Mouse (Mus musculus) cerebellum, adult 2 months (tissue): ENCODE data around the gene Eef1b2. TPM values are rescaled to one million over a fixed set of nuclear protein-coding genes. Genes with fewer than 3 reads are reported as not detected.
"Not testable (repeated sequence)": the region's sequence is repeated elsewhere in the genome, so short reads cannot be mapped to it uniquely, and the experiment has no call there.

Experiments used
- DNase-seq, 2 experiments: peaks; one replicate each; pipeline ENCODE4 v3.0.0; 2021
- H3K27ac ChIP-seq: fragments of 200-500 bp; 2 replicates; pipeline ENCODE4 v1.5.1; 2012; ENCODE audit warnings: low read length, control low read depth, inconsistent platforms; ENCODE audit not compliant: insufficient read depth
- H3K27me3 ChIP-seq: fragments of 200-500 bp; 2 replicates; pipeline ENCODE4 v1.6.1; 2012; ENCODE audit warnings: inconsistent platforms, mild to moderate bottlenecking, low read length, moderate library complexity; ENCODE audit not compliant: control insufficient read depth, insufficient read depth
- H3K4me1 ChIP-seq: fragments of 200-500 bp; 2 replicates; pipeline ENCODE4 v1.6.1; 2011; ENCODE audit warnings: low read length; ENCODE audit not compliant: control insufficient read depth, insufficient read depth
- H3K4me3 ChIP-seq: fragments of 200-500 bp; replicated peaks from 2 replicates; pipeline ENCODE3; 2011; ENCODE audit warnings: mild to moderate bottlenecking, low read depth, low read length, control low read depth; ENCODE audit not compliant: insufficient read depth
- CTCF ChIP-seq: fragments of 200-500 bp; IDR thresholded peaks from 2 replicates; pipeline ENCODE4 v1.5.1; 2011; ENCODE audit warnings: low read depth, mild to moderate bottlenecking, control low read depth, low read length, moderate library complexity, borderline replicate concordance; ENCODE audit not compliant: insufficient read depth
- POLR2A ChIP-seq: fragments of 200-500 bp; IDR thresholded peaks from 2 replicates; pipeline ENCODE4 v1.6.1; 2011; ENCODE audit warnings: low read length, control low read depth, borderline replicate concordance; ENCODE audit not compliant: insufficient read depth
- WGBS: fragments of 180-500 bp; shearing (Covaris S2); methylation state at CpG from one replicate; pipeline ENCODE4 v1.1.7; 2018; 5-methylcytosine and 5-hydroxymethylcytosine counted together
- polyA plus RNA-seq: library from polyadenylated mRNA; depleted of rRNA; stranded (reverse); fragments of >200 nt; gene quantifications from 2 replicates; pipeline ENCODE4 v1.2.3, GENCODE M21; 2012

Gene Eef1b2
- polyA plus RNA-seq, 1 experiment = 319 TPM

- no peaks in the 10 kb centered on the region for H3K4me1 ChIP-seq
- TF ChIP-seq CTCF = no peak
- no peak for TF ChIP-seq POLR2A
- H3K27ac ChIP-seq = no peak overlapping the region
- H3K4me3 ChIP-seq = no peak overlapping the region
- 93% methylated on average over 13 of the region's 13 CpGs for WGBS
- DNase-seq = no peak
- H3K27me3 ChIP-seq = no peaks in the 10 kb centered on the region
Measured at GRCm38 (mm10) chr1:63140231-63140630, 36.4 kb upstream of the Eef1b2 start.

- WGBS = 84% methylated on average over 2 of the region's 2 CpGs
- Histone ChIP-seq H3K27ac (no peak overlapping the region), H3K4me1 (no peaks in the 10 kb centered on the region; the same call in 1 of the 2 replicates), H3K4me3 (no peak overlapping the region), H3K27me3 (no peaks in the 10 kb centered on the region)
- DNase-seq = no peak
- TF ChIP-seq POLR2A = no peak
Measured at GRCm38 (mm10) chr1:63168638-63169037, 8.0 kb upstream of the Eef1b2 start.

DNA sequence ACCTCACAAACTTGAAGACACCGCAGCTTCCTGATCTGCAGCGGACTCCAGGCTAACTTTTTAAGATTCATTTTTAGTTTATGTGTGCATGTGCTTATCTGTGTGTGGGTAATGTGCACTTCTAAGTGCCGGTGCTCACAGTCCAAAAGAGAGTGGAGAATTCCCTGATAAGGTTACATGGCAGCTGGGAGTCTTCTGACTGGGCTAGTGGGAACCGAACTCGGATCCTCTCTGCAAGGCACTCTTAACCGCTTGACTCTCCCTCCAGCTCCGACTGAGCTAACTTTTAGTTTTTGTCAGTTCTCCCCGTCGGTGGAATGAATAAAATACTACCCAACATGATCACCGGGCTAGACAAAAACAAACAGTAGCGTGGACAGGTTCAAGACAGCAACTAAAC lies 772 bp upstream of the Eef1b2 start:
- peak overlapping the region; percentile 93 for H3K4me3 ChIP-seq
- peaks cover 6% of the 10 kb centered on the region; the same call in 1 of the 2 replicates for H3K4me1 ChIP-seq
- DNase-seq = no peak
- TF ChIP-seq CTCF (no peak), POLR2A (no peak)
- peak overlapping the region; percentile 81 for H3K27ac ChIP-seq
- WGBS = 8% methylated on average over 11 of the region's 11 CpGs
- no peaks in the 10 kb centered on the region for H3K27me3 ChIP-seq

DNA sequence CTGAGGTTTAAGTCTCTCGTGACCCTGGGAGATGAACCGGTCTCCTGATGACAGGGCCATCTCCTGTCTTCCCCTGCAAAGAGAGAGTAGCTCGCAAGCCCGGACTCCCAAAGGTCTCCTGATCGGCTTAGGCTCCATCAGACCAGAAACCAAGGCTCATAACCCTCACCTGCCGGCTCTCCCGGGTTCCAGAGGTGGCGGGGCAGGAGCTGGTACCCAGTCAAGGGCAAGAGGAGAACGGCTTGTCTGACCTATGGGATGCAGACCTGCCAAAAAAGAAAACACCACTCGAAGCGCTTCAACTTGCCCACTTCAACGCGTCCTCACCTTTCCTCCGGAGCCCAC lies 394 bp upstream of the Eef1b2 start:
- H3K4me1 ChIP-seq = peaks cover 6% of the 10 kb centered on the region; the same call in 1 of the 2 replicates
- peak overlapping the region; percentile 93 for H3K4me3 ChIP-seq
- TF ChIP-seq POLR2A = no peak
- TF ChIP-seq CTCF = no peak
- 0% methylated on average over 14 of the region's 14 CpGs for WGBS
- DNase-seq = no peak
- peak overlapping the region; percentile 81 for H3K27ac ChIP-seq
- H3K27me3 ChIP-seq = no peaks in the 10 kb centered on the region

GRCm38 (mm10) chr1:63178308-63178707 lies 1.7 kb downstream of the Eef1b2 start:
- no peak for DNase-seq
- Histone ChIP-seq H3K4me1 (peaks cover 6% of the 10 kb centered on the region; the same call in 1 of the 2 replicates), H3K27ac (no peak overlapping the region), H3K27me3 (no peaks in the 10 kb centered on the region), H3K4me3 (no peak overlapping the region)
- no peak for TF ChIP-seq CTCF
- TF ChIP-seq POLR2A = no peak
- WGBS = 77% methylated on average over 3 of the region's 3 CpGs

GRCm38 (mm10) chr1:63180122-63180521 lies 3.5 kb downstream of the Eef1b2 start:
- WGBS = 94% methylated on average over 4 of the region's 4 CpGs
- no peak for DNase-seq
- TF ChIP-seq POLR2A (no peak), CTCF (no peak)
- Histone ChIP-seq H3K4me3 (no peak overlapping the region), H3K4me1 (peaks cover 4% of the 10 kb centered on the region; the same call in 1 of the 2 replicates), H3K27me3 (no peaks in the 10 kb centered on the region), H3K27ac (no peak overlapping the region)

- WGBS = 74% methylated on average over 4 of the region's 4 CpGs
Measured at GRCm38 (mm10) chr1:63180575-63180974, 4.0 kb downstream of the Eef1b2 start.

GRCm38 (mm10) chr1:63181019-63181418 lies 4.4 kb downstream of the Eef1b2 start:
- peak; percentile 81 for TF ChIP-seq CTCF
- TF ChIP-seq POLR2A = no peak
- 12% methylated on average over 3 of the region's 3 CpGs for WGBS
- Histone ChIP-seq H3K27me3 (no peaks in the 10 kb centered on the region), H3K4me1 (no peaks in the 10 kb centered on the region), H3K4me3 (no peak overlapping the region), H3K27ac (no peak overlapping the region)
- peak; percentile 84 to 85 for DNase-seq

More at GRCm38 (mm10) chr1:63180575-63180974, 4.0 kb downstream of the Eef1b2 start:
- not testable (repeated sequence) for DNase-seq, H3K4me3 ChIP-seq, H3K27me3 ChIP-seq, H3K4me1 ChIP-seq, H3K27ac ChIP-seq
